ENCODE assay signal across 8 mouse cellular contexts in the genomic region with DNA sequence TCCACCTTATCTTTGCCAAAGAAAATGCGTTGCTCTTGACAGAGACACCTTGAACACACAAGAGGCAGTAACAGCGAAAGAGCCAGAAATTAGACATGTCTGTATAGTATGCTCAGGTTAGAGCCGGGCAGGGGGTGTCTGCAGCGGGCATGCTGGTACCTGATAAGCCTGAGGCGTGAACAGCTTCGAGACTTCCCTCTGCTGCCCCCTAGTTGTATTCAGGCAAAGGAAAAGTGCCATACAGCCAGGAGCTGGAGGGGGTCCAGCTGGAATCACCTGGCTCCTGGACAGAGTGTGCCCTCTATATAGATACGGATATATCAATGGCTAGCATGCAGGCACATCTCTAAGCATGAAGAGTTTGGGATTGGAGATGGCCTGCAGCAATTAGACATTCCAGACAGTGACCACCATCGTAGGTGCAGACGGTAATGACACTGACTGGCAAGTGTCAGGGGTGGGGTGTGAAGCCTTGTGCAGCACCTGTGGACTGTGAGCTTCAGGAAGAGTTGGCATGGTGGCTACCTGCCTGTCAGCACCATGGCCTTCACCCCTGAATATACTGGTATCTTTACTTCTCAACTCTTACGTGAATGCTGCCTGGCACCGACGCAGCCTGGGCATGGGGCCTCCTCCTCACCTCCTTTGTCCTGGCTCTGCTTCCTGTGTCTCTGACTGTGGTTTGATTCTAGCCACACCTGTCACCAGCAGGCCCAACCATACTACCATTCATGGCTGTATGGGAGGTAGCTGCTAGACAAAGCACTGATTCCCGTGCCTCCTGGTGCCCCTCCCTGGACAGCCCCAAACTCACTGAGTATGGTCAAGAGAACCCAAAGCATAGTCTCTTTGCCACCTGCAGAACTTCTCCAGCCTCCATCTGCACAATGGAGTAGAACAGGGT. TPM values are rescaled to one million over a fixed set of nuclear protein-coding genes. Genes with fewer than 3 reads are reported as not detected.
DNase-seq lines count a peak whose midpoint lies in the region; ATAC-seq and TF ChIP-seq lines count a peak whose summit lies in the region.

No protein-coding gene starts in this region.

- DNase-seq in kidney, adult 2 months, result peak; percentile 67
- DNase-seq in T-cell, adult 2 months (ENCODE audit: low spot score), result peak; percentile 10
- peak; percentile 58 for DNase-seq in embryo, embryonic 10.5 days (ENCODE audit: low spot score)
- DNase-seq in liver, embryonic 11.5 days (ENCODE audit: low spot score), result no peak
- DNase-seq in stomach, postnatal 0 days (ENCODE audit: low spot score), result peak; percentile 47
- no peak for DNase-seq in right cerebral cortex, postnatal 25 days

- H3K9ac ChIP-seq in kidney, embryonic 14.5 days (ENCODE audit: low read depth, low read length), result no peak overlapping the region
- H3K9ac ChIP-seq in liver, embryonic 11.5 days (ENCODE audit: low read depth, low read length), result no peak overlapping the region
- H3K9ac ChIP-seq in stomach, postnatal 0 days (ENCODE audit: low read length), result no peak overlapping the region
- H3K9ac ChIP-seq in forebrain, embryonic 15.5 days (replicated peaks), result no peak overlapping the region

- 67% methylated on average over 13 of the region's 13 CpGs for WGBS in kidney, adult 2 months
- 69% methylated on average over 13 of the region's 13 CpGs for WGBS in kidney, embryonic 14.5 days
- WGBS in liver, embryonic 11.5 days, result 57% methylated on average over 13 of the region's 13 CpGs
- 68% methylated on average over 13 of the region's 13 CpGs for WGBS in stomach, postnatal 0 days
- 70% methylated on average over 13 of the region's 13 CpGs for WGBS in forebrain, embryonic 15.5 days

- H3K4me2 ChIP-seq in kidney, embryonic 14.5 days (replicated peaks; ENCODE audit: low read depth, low read length), result no peak overlapping the region
- H3K4me2 ChIP-seq in liver, embryonic 11.5 days, result no peak overlapping the region
- H3K4me2 ChIP-seq in stomach, postnatal 0 days (replicated peaks; ENCODE audit: low read depth), result no peak overlapping the region
- H3K4me2 ChIP-seq in forebrain, embryonic 15.5 days (replicated peaks), result no peak overlapping the region

- no peak for ATAC-seq in kidney, embryonic 14.5 days (ENCODE audit: low FRiP score, low TSS enrichment)
- ATAC-seq in liver, embryonic 11.5 days (replicated peaks; ENCODE audit: low FRiP score), result peak; percentile 81
- 0 out of 2 replicates have a peak, but pooled peaks have one; percentile 27 for ATAC-seq in stomach, postnatal 0 days (ENCODE audit: low FRiP score, low TSS enrichment)
- ATAC-seq in forebrain, embryonic 15.5 days (replicated peaks), result no peak

- no peak overlapping the region for H3K4me3 ChIP-seq in kidney, adult 2 months (ENCODE audit: insufficient read depth, low read depth, low read length)
- no peak overlapping the region for H3K4me3 ChIP-seq in kidney, embryonic 14.5 days (ENCODE audit: low read length)
- H3K4me3 ChIP-seq in liver, embryonic 11.5 days (ENCODE audit: low read depth, low read length), result no peak overlapping the region
- H3K4me3 ChIP-seq in stomach, postnatal 0 days (ENCODE audit: low read depth, low read length), result no peak overlapping the region
- H3K4me3 ChIP-seq in forebrain, embryonic 15.5 days, result no peak overlapping the region

- H3K27ac ChIP-seq in kidney, adult 2 months (ENCODE audit: insufficient read depth, low read depth, low read length), result no peak overlapping the region
- H3K27ac ChIP-seq in kidney, embryonic 14.5 days (ENCODE audit: low read depth, low read length), result no peak overlapping the region
- H3K27ac ChIP-seq in liver, embryonic 11.5 days (ENCODE audit: low read depth, low read length), result no peak overlapping the region
- H3K27ac ChIP-seq in stomach, postnatal 0 days (replicated peaks), result no peak overlapping the region
- no peak overlapping the region for H3K27ac ChIP-seq in forebrain, embryonic 15.5 days (replicated peaks)

- TF ChIP-seq POLR2A in kidney, adult 2 months (IDR thresholded peaks at IDR 0.05; ENCODE audit: low read depth, low read length), result no peak

- H3K4me1 ChIP-seq in kidney, adult 2 months (ENCODE audit: control insufficient read depth, insufficient read depth, low read length), result peaks cover 24% of the 10 kb centered on the region
- H3K4me1 ChIP-seq in kidney, embryonic 14.5 days (ENCODE audit: control insufficient read depth, insufficient read depth, low read length), result peaks cover 30% of the 10 kb centered on the region
- peaks cover 34% of the 10 kb centered on the region for H3K4me1 ChIP-seq in liver, embryonic 11.5 days (replicated peaks; ENCODE audit: control insufficient read depth, insufficient read depth, low read length)
- peaks cover 22% of the 10 kb centered on the region for H3K4me1 ChIP-seq in stomach, postnatal 0 days (replicated peaks; ENCODE audit: control insufficient read depth, insufficient read depth)
- peaks cover 20% of the 10 kb centered on the region for H3K4me1 ChIP-seq in forebrain, embryonic 15.5 days

- H3K36me3 ChIP-seq in kidney, adult 2 months (ENCODE audit: control insufficient read depth, insufficient read depth, low read length), result no peaks in the 10 kb centered on the region
- no peaks in the 10 kb centered on the region for H3K36me3 ChIP-seq in kidney, embryonic 14.5 days (ENCODE audit: control insufficient read depth, insufficient read depth, low read length)
- H3K36me3 ChIP-seq in liver, embryonic 11.5 days (ENCODE audit: control insufficient read depth, insufficient read depth, low read length), result no peaks in the 10 kb centered on the region
- no peaks in the 10 kb centered on the region for H3K36me3 ChIP-seq in stomach, postnatal 0 days (ENCODE audit: control insufficient read depth, insufficient read depth, low read length)
- no peaks in the 10 kb centered on the region for H3K36me3 ChIP-seq in forebrain, embryonic 15.5 days

- peak; percentile 63 for TF ChIP-seq CTCF in kidney, adult 2 months (conservative IDR thresholded peaks at IDR 0.05; ENCODE audit: insufficient read depth, insufficient read length, low read depth, low read length)
- TF ChIP-seq CTCF in stomach, postnatal 0 days (IDR thresholded peaks at IDR 0.05; ENCODE audit: low read depth), result peak; percentile 74

- H3K9me3 ChIP-seq in kidney, embryonic 14.5 days (ENCODE audit: control insufficient read depth, low read length), result no peaks in the 10 kb centered on the region
- H3K9me3 ChIP-seq in liver, embryonic 11.5 days (ENCODE audit: control insufficient read depth, low read length), result no peaks in the 10 kb centered on the region
- H3K9me3 ChIP-seq in stomach, postnatal 0 days (ENCODE audit: control insufficient read depth, low read length), result no peaks in the 10 kb centered on the region
- H3K9me3 ChIP-seq in forebrain, embryonic 15.5 days, result no peaks in the 10 kb centered on the region

- TF ChIP-seq EP300 in stomach, postnatal 0 days (optimal IDR thresholded peaks at IDR 0.05), result no peak

- H3K27me3 ChIP-seq in kidney, adult 2 months (replicated peaks; ENCODE audit: control insufficient read depth, insufficient read depth, low read length), result no peaks in the 10 kb centered on the region
- no peaks in the 10 kb centered on the region for H3K27me3 ChIP-seq in kidney, embryonic 14.5 days (ENCODE audit: control insufficient read depth, insufficient read depth, low read length)
- H3K27me3 ChIP-seq in liver, embryonic 11.5 days (replicated peaks; ENCODE audit: control insufficient read depth, insufficient read depth, low read length), result no peaks in the 10 kb centered on the region
- H3K27me3 ChIP-seq in stomach, postnatal 0 days (ENCODE audit: control insufficient read depth, insufficient read depth, low read length), result no peaks in the 10 kb centered on the region
- H3K27me3 ChIP-seq in forebrain, embryonic 15.5 days, result no peaks in the 10 kb centered on the region

RNA-seq across cellular contexts. Expression of gene Rxra, which starts 54.0 kb away (rescaled TPM):
- 94.8 and 107 TPM in 2 replicates for polyA plus RNA-seq in kidney, adult 2 months (2012; rRNA removed)
- polyA plus RNA-seq in kidney, embryonic 14.5 days (2014; fragmentation: Nextera tagmentation; extraction: Ambion mirVana), result 5.9 and 6.2 TPM in 2 replicates
- polyA plus RNA-seq in liver, embryonic 11.5 days (2014; fragmentation: Nextera tagmentation; extraction: Ambion mirVana), result 5.2 and 5.5 TPM in 2 replicates
- 8.7 and 10.5 TPM in 2 replicates for polyA plus RNA-seq in stomach, postnatal 0 days (2015; fragmentation: Nextera tagmentation; extraction: Ambion mirVana)
- 3.2 TPM in 2 replicates for polyA plus RNA-seq in forebrain, embryonic 15.5 days (2015; fragmentation: Nextera tagmentation; extraction: Ambion mirVana)

Comparison
In these comparisons a context has a peak if more than half of its experiments do, and no peak if none do; other contexts are left out.
1. DNase-seq: peak in kidney, adult 2 months (single experiment), T-cell, adult 2 months (single experiment), embryo, embryonic 10.5 days (single experiment) and stomach, postnatal 0 days (single experiment); none in liver, embryonic 11.5 days (single experiment) and right cerebral cortex, postnatal 25 days (single experiment).
2. ATAC-seq: peak in liver, embryonic 11.5 days (single experiment) and stomach, postnatal 0 days (single experiment); none in kidney, embryonic 14.5 days (single experiment) and forebrain, embryonic 15.5 days (single experiment).